Mouse (Mus musculus) adrenal gland, adult 18-20 months (tissue): ENCODE measurements around the gene Cutc. TPM values are rescaled to one million over a fixed set of nuclear protein-coding genes. Genes with fewer than 3 reads are reported as not detected.

Experiments
- DNase-seq, 2 experiments: peaks; one replicate each; pipeline ENCODE4 v3.0.0; 2021 to 2022; ENCODE audit warnings: low spot score in 2 of 2
- long read RNA-seq, 2 experiments: library from polyadenylated mRNA; stranded (forward); transcript quantifications; one replicate each; pipeline ENCODE4 v2.0.0; 2021
- total RNA-seq, 2 experiments: library from RNA; stranded (reverse); gene quantifications; 1 replicate in 1 of 2; 2 replicates in 1 of 2; pipeline ENCODE4 v1.2.3; 2021

Cutc gene
- 1 to 10 TPM; 7.2 to 8.2 TPM for total RNA-seq
- long read RNA-seq, experiment 1, partial matches to known transcripts: 0 of 2 reads
- long read RNA-seq, experiment 1, other reads (novel, unspliced or antisense): 0 of 2 reads
- long read RNA-seq, experiment 2, transcript Cutc-202 (9 exons, 1,233 nt): major isoform, 11 of 15 reads
- long read RNA-seq, experiment 2, partial matches to known transcripts: 0 of 15 reads
- long read RNA-seq, experiment 2, other reads (novel, unspliced or antisense): 1 of 15 reads

DNA sequence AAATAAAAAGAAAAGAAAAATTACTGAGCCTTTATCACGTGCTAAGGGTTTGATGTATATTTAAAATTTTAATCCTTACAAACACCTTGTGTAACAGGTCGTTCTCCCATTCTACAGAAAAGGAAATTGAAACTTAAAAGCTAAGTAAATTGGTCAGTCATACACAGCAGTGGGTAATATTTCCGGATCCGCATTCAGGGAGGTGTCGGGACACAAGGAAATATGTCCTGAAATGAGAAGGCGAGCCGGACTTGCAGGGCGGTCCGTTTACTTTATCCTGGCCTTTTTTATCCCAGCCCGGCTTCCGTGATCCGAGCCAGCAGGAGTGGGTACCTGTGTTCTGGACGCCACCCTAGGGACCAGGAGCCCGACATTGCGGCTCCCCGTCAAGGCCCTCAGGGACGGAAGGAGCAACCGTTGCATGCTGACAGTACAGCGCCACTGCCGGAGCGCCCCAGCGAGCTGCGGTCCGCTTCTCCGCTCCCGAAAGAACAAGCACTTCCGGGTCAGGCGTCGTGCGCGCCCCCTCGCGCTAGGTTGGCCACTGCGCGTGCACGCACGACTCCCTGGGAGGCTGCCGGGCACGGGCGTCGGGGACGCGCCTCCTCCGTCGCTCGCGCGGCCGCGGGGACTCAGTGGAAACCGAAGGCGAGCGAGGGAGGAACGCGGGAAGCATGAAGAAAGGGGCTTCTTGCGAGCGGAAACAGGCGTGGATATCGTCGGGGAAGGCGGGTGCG is at the start of gene Cutc, which contains the start of gene Cox15:
Gene Cutc, plus strand, starts transcription at position 508 of the 737 bp plus-strand sequence.
Gene Cox15, minus strand, starts transcription at position 512 of the 737 bp plus-strand sequence.
- peak; percentile 98 for DNase-seq

DNA sequence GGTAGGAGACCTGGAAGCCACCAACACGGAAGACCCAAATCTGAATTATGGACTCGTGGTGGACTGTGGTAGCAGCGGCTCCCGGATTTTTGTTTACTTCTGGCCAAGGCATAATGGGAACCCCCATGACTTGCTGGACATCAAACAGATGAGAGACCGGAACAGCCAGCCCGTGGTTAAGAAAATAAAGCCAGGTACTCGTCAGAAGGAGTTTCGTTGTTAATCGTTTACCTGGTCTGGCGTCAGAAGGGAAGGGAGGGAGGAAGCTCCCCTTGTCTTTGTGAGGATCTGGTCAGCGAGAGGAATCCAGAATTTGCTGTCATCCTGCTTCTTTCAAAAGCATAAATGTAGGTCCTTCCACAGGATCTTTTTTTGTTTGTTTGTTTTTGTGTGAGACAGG is 48.6 kb upstream of the Cutc start:
- DNase-seq: no peak

DNA sequence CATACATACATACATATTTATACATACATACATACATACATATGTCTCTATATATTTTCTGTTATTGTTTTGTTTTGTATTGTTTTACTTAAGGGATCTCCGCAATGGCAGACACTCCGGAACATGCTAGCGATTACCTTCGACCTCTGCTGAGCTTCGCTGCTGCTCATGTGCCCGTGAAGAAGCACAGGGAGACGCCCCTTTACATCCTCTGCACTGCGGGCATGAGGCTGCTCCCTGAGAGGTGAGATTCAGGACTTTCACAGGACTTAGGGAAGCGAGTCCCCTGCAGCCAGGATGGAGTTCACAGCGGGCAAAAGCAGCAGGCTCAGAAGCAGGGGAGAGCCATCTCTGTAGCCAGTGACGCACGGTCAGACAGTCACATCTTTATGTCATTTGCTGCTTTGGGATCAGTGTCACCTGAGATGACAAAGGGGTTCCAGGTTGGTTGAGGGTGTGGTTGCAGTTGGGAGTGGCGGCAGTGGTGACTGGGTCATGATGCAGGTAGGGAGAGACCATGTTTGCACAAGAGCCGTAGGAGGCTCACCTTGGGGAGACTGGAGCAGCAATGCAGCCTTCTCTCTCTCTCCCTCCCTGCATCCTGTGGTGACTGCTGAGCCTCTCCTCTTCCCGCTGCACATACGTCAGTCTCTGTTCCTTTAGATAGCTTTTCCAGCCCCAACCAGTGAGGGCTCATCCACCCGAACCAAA is 47.9 kb upstream of the Cutc start:
- no peak for DNase-seq

DNA sequence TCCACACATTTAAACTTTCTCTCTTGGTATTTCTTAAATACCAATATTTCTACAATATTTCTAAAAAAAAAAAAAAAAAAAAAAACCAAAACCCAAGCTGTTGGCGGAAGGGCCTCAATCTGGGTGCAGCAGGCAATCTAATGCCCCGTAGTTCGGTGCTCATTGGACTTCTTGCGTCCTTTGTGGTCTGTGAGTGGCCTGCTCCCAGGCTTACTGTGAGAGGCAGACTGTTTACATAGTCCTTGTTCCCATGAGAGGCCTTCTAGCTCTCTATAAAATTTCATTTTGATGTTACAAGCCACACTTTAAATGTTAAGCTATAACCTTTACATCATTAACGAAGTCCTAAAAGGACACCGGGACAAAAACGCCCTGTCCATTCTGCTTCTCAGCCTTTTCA is 44.6 kb upstream of the Cutc start:
- DNase-seq: no peak

DNA sequence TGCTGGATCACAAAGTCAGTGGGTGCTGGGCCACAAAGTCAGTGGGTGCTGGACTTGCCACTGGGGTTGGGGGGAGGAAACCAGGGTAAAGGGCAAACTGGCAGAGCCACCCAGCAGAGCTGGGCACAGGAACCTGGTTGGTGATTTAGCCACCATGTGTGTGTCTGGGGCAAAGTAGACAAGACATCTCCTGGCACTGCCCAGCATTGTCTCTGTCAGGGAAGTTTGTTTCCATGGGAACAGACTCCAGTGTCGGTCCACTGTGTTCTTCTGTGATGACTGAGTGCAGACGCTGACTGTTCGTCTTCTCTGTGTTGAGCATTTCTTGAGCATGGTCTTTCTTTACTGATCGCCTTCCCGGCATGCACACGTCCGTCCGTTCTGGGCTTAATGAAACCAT is 43.5 kb upstream of the Cutc start:
- no peak for DNase-seq

DNA sequence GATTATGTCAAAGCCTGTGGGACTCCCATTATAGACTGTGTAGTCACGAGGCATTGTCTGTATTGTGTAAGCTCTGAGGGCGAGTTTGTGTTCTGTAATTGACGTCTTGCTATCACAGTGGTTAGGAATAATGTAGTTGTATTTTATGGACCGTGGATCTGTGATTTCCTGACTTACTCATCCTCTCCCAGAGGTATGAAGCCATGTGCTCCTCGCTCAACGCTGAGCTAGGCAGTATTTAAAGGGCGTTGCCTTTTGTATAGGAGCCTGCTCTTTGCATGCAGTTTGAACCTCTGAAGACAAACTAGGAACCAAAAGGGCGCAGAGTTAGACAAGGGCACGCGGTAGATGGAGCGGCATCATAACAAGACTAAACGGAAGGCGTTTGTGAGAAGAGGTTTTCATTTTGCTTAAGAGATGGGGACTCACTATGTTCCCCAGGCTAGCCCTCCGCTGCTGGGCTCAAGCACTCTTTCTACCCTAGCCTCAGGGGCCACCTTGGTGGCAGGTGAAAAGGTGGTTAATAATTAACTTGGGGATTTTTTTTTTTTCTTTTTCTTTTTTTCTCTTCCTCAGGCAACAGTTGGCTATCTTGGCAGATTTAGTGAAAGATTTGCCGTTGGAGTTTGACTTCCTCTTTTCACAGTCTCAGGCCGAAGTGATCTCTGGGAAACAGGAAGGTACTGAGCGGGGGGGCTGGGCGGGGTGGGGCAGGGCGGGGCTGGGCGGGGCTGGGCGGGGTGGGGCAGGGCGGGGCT is 41.5 kb upstream of the Cutc start:
- no peak for DNase-seq

DNA sequence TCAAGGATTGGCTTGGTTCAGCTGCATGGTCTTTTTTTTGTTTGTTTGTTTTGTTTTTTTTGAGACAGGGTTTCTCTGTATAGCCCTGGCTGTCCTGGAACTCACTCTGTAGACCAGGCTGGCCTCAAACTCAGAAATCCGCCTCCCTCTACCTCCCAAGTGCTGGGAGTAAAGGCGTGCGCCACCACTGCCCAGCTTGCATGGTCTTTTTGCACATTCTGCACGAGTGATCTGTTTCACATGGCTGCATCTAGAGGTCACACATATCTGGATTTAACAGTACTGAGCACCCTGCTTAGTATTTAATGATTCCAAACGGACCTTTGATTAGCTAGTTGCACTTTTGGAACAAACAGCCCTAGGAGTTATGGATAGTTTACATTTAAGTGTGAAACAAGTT is 40.8 kb upstream of the Cutc start:
- DNase-seq: no peak

DNA sequence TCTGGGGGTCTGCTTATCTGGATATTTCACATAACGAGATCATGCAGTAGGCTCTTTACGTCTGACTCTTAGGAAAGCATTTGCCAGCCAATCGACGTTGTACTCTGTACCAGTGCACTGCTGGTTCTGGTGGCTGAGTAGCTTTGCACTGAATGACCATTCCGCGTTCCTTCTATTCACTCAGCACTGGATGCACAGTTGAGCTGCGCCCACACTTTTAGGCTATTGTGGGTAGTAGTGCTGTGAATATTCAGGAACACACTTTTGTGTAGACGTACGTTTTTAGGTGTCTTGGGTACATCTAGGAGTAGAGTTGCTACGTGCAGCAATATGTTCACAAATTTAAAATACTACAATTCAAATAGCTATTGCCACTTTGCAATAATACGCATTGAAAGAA is 32.7 kb upstream of the Cutc start:
- DNase-seq: no peak

DNA sequence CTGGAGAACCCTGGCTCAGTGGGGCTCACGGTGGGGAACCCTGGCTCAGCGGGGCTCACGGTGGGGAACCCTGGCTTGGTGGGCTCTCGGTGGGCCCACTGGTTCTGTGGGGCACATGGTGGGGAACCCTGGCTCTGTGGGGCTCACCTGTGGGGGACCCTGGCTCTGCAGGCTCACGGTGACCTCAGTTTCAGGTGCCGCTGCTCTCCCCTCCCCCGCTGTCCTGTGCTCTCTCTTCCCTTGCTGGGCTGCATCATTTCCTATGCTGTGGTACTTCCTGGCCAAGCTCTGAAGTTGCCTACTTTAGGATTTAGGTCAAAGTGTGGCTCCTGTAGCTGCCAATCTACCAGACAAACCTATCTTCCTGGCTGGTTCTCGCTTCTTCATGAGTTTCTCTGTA is 29.9 kb upstream of the Cutc start:
- DNase-seq: no peak

DNA sequence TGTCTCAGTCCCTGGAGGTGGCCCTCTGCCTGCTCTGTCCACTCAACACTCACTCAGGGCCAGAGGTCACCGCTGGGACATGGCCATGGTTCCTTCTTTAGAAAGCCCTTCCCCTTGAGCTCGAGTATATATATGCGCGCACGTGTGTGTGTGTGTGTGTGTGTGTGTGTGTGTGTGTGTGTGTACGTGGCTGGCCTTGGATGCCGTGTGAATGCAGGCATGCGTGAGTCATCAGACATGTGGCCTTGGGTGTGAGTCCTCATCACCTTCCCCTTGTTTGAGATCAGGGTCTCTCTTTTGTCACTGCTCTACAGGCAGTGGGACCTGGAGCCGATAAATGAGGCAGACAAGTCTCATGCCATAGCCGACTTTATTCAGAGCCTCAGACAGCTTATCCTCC is 29.3 kb upstream of the Cutc start:
- DNase-seq: peak in 1 of 2 experiments; percentile 31

DNA sequence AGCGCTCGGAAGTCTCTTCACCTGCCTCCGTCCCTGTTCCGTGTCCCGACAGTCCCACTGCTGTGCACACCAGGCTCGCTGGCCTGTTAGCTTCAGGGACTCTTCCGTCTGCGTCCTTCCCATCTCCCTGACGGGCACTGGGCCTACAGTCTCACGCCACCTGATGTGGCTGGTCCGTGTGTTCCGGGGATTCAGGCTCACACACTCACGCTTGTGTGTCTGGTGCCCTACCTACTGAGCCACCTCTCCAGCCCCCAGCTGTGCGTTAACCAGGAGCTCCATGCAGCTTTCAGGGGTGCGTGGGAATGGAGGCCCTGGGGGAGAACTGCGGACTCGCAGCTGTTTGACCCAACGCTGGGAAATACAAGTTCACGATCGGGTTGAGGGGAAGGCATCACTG is 28.6 kb upstream of the Cutc start:
- no peak for DNase-seq

DNA sequence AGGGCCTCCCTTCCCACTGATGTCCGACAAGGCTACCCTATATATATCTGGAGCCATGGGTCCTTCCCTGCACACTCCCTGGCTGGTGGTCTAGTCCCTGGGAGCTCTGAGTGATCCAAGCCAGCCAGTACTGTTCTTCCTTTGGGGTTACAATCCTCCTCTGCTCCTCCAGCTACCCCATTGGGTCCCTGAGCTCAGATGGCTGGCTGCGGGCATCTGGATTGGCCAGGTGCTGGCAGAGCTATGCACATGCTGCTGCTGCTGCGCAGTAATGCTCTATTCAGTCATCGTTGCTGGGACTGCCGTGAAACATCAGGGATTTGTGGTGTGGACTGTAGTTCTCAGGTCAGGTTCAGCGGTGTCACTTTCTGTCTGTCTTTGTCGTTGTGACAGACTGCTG is 28.0 kb upstream of the Cutc start:
- DNase-seq: no peak

DNA sequence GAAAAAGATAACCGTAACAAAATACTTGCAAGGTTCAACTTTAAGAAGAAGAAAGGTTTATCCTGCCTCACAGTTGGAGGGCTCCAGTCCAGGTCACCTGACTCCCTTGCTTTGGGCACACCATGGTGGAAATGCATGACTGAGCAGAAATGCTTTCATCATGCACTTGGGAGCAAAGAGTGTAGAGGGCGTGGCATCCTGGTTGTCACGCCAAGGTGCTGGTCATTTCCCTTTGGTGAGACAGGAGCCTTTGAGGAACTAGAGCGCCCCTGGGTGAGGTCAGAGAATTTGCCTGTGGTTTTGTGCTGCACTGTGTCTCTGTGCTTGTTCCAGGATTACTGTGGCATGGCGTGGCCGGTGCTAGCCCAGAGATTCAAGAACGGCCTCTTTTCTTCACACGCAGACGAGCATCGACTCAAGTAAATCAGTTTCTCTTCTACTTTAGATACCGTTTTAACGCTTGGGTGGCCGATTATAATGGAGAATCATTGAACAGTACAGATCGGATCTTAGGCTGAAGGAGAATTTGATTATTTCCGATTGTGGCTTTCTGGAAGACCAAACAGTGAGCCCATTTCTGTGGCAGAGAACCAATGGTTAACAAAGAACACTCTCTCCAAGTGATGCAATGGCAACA is 26.2 kb upstream of the Cutc start:
- no peak for DNase-seq

DNA sequence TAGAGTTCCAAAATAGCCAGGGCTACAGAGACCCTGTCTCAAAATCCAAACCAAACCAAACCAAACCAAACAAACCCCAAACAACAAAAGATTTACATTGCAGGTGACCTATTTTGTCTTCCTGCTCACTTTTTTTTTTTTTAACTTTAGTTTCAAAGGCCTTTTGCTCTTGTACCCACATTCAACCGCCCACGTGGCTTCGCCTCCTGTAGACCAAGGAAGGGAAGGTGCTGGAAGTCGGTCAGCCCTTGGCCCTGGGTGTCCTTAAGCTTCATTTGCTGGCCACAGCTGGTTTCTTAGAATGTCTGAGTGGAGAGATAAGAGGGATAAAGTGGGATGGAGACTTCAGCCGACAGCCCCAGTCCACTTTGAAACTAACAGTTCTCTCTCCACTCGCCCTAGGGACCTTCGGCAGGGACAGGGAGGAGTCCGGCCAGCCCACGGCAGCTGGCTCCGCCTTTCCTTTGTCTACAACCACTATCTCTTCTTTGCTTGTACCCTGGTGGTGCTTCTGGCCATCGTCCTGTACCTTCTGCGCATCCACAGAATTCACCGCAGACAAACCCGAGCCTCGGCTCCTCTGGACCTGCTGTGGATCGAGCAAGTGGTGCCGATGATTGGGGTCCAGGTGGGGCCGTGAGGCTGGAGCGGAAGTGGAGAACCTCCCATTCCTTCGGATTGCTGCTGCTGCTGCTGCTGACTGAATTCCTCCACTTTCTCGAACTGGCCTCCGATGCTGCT is 23.3 kb upstream of the Cutc start:
- no peak for DNase-seq

DNA sequence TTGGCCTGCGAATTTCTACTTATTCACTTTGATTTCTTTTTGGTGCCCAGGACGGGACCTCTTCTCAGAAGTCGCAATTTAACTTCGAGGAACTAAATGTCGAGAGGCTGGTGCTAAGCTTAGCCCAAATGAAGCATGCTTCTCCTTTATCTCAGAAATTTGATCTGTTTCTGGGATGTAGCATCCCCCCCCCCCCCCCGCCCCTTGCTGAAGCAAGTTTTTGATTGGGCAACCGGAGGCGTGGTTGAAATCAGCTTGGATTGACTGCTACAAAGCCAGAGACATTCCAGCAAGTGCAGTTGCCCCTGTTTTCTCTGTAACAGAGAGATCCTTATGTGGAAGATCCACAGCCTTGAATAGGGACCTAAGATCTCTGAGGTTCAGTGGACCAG is 22.8 kb upstream of the Cutc start:
- no peak for DNase-seq

DNA sequence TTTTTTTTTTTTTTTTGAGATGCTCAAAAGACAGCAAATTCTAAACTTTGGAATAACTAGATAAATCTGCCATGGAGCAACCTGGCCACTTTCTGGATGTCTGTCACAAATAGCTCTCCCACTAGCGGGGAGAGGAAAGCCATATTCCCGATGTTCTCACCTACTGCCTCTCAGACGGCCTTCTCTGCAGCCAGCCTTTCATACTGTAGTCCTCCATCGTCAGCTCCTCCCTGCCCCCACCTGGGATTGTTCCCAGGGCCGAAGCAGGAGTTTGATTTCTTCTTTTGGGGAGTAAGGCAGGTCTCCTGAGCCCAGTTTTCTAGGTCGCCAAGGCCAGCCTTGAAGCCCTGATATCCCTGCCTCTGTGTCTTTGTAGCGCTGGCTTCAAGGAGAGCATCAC is 21.6 kb upstream of the Cutc start:
- no peak for DNase-seq

DNA sequence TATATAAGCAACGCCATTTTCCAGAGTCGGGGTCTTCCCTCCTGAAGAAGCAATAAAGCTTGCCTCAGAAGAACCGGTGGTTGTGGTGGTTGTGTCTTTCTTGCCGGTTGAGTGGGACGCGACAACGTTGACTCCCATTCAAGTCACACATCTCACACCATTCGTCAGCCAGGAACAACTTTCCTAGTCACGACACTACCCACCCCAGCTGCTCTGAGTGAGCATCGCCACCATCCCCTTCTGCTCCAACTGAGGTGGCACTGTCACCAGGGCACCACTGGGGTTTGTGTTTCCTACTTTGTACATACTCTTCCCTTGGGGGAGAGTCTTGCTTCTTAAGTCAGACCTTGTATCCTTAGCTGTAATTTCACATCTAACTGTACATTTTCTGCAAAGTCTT is 14.4 kb upstream of the Cutc start:
- no peak for DNase-seq

DNA sequence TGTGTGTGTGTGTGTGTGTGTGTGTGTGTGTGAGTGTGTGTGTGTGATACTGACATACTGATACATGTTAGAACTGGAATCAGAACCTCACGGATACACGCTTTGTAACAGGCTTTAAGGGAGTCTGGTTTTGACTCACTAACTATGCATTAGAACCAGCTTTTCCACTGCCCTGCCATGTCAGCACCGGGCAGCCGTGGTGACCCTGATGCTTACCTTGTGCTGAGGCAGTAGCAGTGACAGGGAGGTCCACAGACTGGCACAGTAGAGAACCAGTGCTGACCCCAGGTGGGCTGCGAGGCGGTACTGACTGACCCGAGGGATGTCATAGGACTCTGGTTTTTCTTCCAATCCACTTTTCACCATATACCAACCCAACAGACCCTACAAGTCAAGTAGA is 9.4 kb upstream of the Cutc start:
- DNase-seq: no peak

DNA sequence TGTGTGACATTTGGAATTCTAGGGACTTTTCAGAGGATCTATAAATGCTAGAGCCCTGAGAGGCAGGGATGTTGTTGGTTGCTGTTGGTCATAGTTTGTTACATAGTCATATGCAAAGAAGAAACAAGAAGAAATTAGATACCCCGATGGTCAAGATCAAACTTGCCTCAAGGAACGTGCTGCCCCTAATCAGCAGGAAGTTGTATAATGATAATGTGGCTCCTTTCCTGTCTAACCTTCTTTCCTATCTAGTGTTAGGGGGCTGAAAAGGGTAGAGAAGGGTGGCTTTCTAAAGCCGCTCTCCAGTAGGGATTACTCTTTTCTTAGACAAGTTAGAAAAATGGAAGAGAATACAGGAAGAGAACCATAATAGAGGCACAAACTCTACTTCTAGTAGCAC is 7.1 kb upstream of the Cutc start:
- DNase-seq: no peak

DNA sequence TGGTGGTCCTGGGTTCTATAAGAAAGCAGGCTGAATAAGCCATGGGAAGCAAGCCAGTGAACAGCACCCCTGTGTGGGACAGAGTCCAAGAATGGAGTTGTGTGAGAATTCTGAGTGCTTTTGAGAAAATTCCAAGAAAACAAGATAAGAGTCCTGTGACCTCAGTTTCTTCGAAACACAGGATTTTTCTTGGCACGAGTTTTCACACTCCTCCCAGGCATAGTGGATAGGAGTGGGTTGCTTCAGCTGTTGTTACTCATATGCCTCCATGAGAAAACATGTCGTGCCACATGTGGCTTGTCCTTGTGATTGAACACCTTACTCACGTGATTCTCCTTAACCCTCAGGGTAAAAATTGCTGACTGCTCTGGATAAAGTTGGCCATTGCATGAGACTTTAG is 4.9 kb upstream of the Cutc start:
- DNase-seq: no peak
